Mouse (Mus musculus): ENCODE measurements at regions not wholly inside any gene's neighbourhood (a gene's known extent, or its start where the extent isn't known, plus 50 kb on each side); places are given as distances from the start of the nearest gene placed in this dataset.

- TF ChIP-seq NELFE (IDR thresholded peaks at IDR 0.05; ENCODE audit: low read depth, low read length): no peak
- no peak for TF ChIP-seq MAFK (IDR thresholded peaks at IDR 0.05; ENCODE audit: borderline replicate concordance, low read depth, low read length)
- no peak for TF ChIP-seq MAZ (IDR thresholded peaks at IDR 0.05; ENCODE audit: low read depth, low read length)
- no peak for TF ChIP-seq ZMIZ1 (IDR thresholded peaks at IDR 0.05; ENCODE audit: low read depth, low read length)
- TF ChIP-seq MEF2A (IDR thresholded peaks at IDR 0.05; ENCODE audit: extremely low read depth, insufficient replicate concordance, low read depth, low read length, poor library complexity, severe bottlenecking): no peak
- no peak for TF ChIP-seq GATA1 (IDR thresholded peaks at IDR 0.05; ENCODE audit: low read depth, low read length)
- TF ChIP-seq UBTF (IDR thresholded peaks at IDR 0.05; ENCODE audit: borderline replicate concordance, insufficient read depth, low read depth, low read length): no peak
- no peak for TF ChIP-seq ZNF384 (IDR thresholded peaks at IDR 0.05; ENCODE audit: low read depth, low read length)
Observed at GRCm38 (mm10) chr3:143495389-143495788, 613.6 kb upstream of the Pkn2 start.

GRCm38 (mm10) chr3:143477916-143478610 is 596.3 kb upstream of the Pkn2 start:
- no peak overlapping the region for H3K4me3 ChIP-seq (ENCODE audit: control insufficient read depth in 1 of 2, insufficient read depth in 1 of 2, low read depth in 2 of 2, low read length in 2 of 2)
- H3K9ac ChIP-seq (ENCODE audit: control insufficient read depth, low read depth, low read length, poor library complexity, severe bottlenecking): no peak overlapping the region
- no peak for DNase-seq (ENCODE audit: low read depth, low spot score)
- H3K4me1 ChIP-seq (ENCODE audit: control insufficient read depth in 1 of 2, insufficient read depth in 2 of 2, low read length in 2 of 2): no peaks in the 10 kb centered on the region
- no peaks in the 10 kb centered on the region for H3K9me3 ChIP-seq (replicated peaks; ENCODE audit: insufficient read depth, low read length)
- TF ChIP-seq GATA1 (IDR thresholded peaks at IDR 0.05; ENCODE audit: low read depth, low read length): no peak
- no peak for TF ChIP-seq TCF12 (IDR thresholded peaks at IDR 0.05; ENCODE audit: low read depth, low read length)
- no peak for TF ChIP-seq MEF2A (IDR thresholded peaks at IDR 0.05; ENCODE audit: extremely low read depth, insufficient replicate concordance, low read depth, low read length, poor library complexity, severe bottlenecking)
- TF ChIP-seq TAL1 (IDR thresholded peaks at IDR 0.05; ENCODE audit: low read length): no peak
- TF ChIP-seq MXI1 (IDR thresholded peaks at IDR 0.05; ENCODE audit: low read depth, low read length): no peak
- no peak for TF ChIP-seq MYB (IDR thresholded peaks at IDR 0.05; ENCODE audit: low read depth, low read length)
- no peak for TF ChIP-seq RCOR1 (IDR thresholded peaks at IDR 0.05; ENCODE audit: low read depth, low read length)
- no peak for TF ChIP-seq MAZ (IDR thresholded peaks at IDR 0.05; ENCODE audit: low read depth, low read length)
- TF ChIP-seq GABPA (IDR thresholded peaks at IDR 0.05; ENCODE audit: low read depth, low read length): no peak
- no peak for TF ChIP-seq CTCF (IDR thresholded peaks at IDR 0.05 in 2 of 3, conservative IDR thresholded peaks at IDR 0.05 in 1 of 3; ENCODE audit: control insufficient read depth in 1 of 3, insufficient read depth in 1 of 3, low read depth in 2 of 3, low read length in 3 of 3, poor library complexity in 1 of 3, severe bottlenecking in 1 of 3)
- TF ChIP-seq POLR2A (IDR thresholded peaks at IDR 0.05; ENCODE audit: control insufficient read depth in 1 of 2, insufficient read depth in 1 of 2, low read depth in 1 of 2, low read length in 2 of 2, poor library complexity in 1 of 2): no peak
- TF ChIP-seq UBTF (IDR thresholded peaks at IDR 0.05; ENCODE audit: borderline replicate concordance, insufficient read depth, low read depth, low read length): no peak
- TF ChIP-seq MAFK (IDR thresholded peaks at IDR 0.05; ENCODE audit: borderline replicate concordance, low read depth, low read length): no peak
- H3K27me3 ChIP-seq (ENCODE audit: control insufficient read depth in 1 of 2, insufficient read depth in 2 of 2, low read length in 2 of 2): no peaks in the 10 kb centered on the region
- H3K79me2 ChIP-seq (ENCODE audit: control insufficient read depth, insufficient read depth, low read length, poor library complexity): no peaks in the 10 kb centered on the region
- H3K36me3 ChIP-seq (ENCODE audit: control insufficient read depth in 1 of 2, insufficient read depth in 2 of 2, low read length in 2 of 2): no peaks in the 10 kb centered on the region
- H3K27ac ChIP-seq (ENCODE audit: control insufficient read depth, low read depth, low read length): no peak overlapping the region

More at GRCm38 (mm10) chr3:143495389-143495788, 613.6 kb upstream of the Pkn2 start:
- no peak overlapping the region for H3K9ac ChIP-seq (ENCODE audit: control insufficient read depth, low read depth, low read length, poor library complexity, severe bottlenecking)
- no peak for DNase-seq (ENCODE audit: low read depth, low spot score)
- H3K4me1 ChIP-seq (ENCODE audit: control insufficient read depth in 1 of 2, insufficient read depth in 2 of 2, low read length in 2 of 2): no peaks in the 10 kb centered on the region
- no peak overlapping the region for H3K27ac ChIP-seq (ENCODE audit: control insufficient read depth, low read depth, low read length)
- H3K36me3 ChIP-seq (ENCODE audit: control insufficient read depth in 1 of 2, insufficient read depth in 2 of 2, low read length in 2 of 2): no peaks in the 10 kb centered on the region
- no peak overlapping the region for H3K4me3 ChIP-seq (ENCODE audit: control insufficient read depth in 1 of 2, insufficient read depth in 1 of 2, low read depth in 2 of 2, low read length in 2 of 2)
- no peaks in the 10 kb centered on the region for H3K79me2 ChIP-seq (ENCODE audit: control insufficient read depth, insufficient read depth, low read length, poor library complexity)
- H3K27me3 ChIP-seq (ENCODE audit: control insufficient read depth in 1 of 2, insufficient read depth in 2 of 2, low read length in 2 of 2): no peaks in the 10 kb centered on the region
- no peaks in the 10 kb centered on the region for H3K9me3 ChIP-seq (replicated peaks; ENCODE audit: insufficient read depth, low read length)
